Comparison of ENCODE assay signal across 10 mouse cellular contexts in genomic region chr7:24333304-24333986, GRCm38 (mm10). TPM values are rescaled to one million over a fixed set of nuclear protein-coding genes. Genes with fewer than 3 reads are reported as not detected.
DNase-seq lines count a peak whose midpoint lies in the region; ATAC-seq lines count a peak whose summit lies in the region.
"Had no signal": no experiment of that assay in that cellular context is flagged by ENCODE, and none has a peak within 500 bp of the region (broad histone marks: within the 10 kb centered on the region; RNA-seq: fewer than 3 reads in every experiment).

Gene Tescl, minus strand, starts transcription at chr7:24333936.

- H3K27ac ChIP-seq in forebrain, embryonic 10.5 days: no peak within 1 kb of the TSS
- H3K27ac ChIP-seq in forebrain, embryonic 15.5 days (replicated peaks): no peak within 1 kb of the TSS
- H3K27ac ChIP-seq in stomach, embryonic 16.5 days (ENCODE audit: low read length): no peak within 1 kb of the TSS

- H3K27me3 ChIP-seq in forebrain, embryonic 10.5 days (ENCODE audit: poor library complexity, severe bottlenecking): peaks cover 25% of the 10 kb centered on the region
- H3K27me3 ChIP-seq in forebrain, embryonic 15.5 days: peaks cover 17% of the 10 kb centered on the region
- H3K27me3 ChIP-seq in megakaryocyte, embryonic 14.5 days (replicated peaks): peaks cover 40% of the 10 kb centered on the region
- peaks cover 3% of the 10 kb centered on the region; the same call in 1 of the 2 replicates for H3K27me3 ChIP-seq in stomach, embryonic 16.5 days (ENCODE audit: control insufficient read depth, insufficient read depth, low read length)

- no peaks in the 10 kb centered on the region for H3K36me3 ChIP-seq in forebrain, embryonic 10.5 days (replicated peaks)
- H3K36me3 ChIP-seq in forebrain, embryonic 15.5 days: no peaks in the 10 kb centered on the region
- H3K36me3 ChIP-seq in megakaryocyte, embryonic 14.5 days (replicated peaks; ENCODE audit: low read length): no peaks in the 10 kb centered on the region
- H3K36me3 ChIP-seq in stomach, embryonic 16.5 days (ENCODE audit: control insufficient read depth, insufficient read depth, low read length): no peaks in the 10 kb centered on the region

- 0 out of 2 replicates have a peak within 1 kb of the TSS, but pooled peaks have one; percentile 1 for H3K4me3 ChIP-seq in forebrain, embryonic 10.5 days
- no peak within 1 kb of the TSS for H3K4me3 ChIP-seq in forebrain, embryonic 15.5 days
- H3K4me3 ChIP-seq in megakaryocyte, embryonic 14.5 days (replicated peaks): peak within 1 kb of the TSS; percentile 77
- H3K4me3 ChIP-seq in stomach, embryonic 16.5 days (replicated peaks; ENCODE audit: low read length): 0 out of 2 replicates have a peak within 1 kb of the TSS, but pooled peaks have one; percentile 11

- 46% methylated on average over 49 of the region's 49 CpGs for WGBS in forebrain, embryonic 10.5 days
- WGBS in forebrain, embryonic 15.5 days: 56% methylated on average over 49 of the region's 49 CpGs
- 37% methylated on average over 49 of the region's 49 CpGs for WGBS in stomach, embryonic 16.5 days

- ATAC-seq in forebrain, embryonic 15.5 days (replicated peaks): no peak
- no peak for ATAC-seq in megakaryocyte, adult 5-6 weeks (ENCODE audit: poor library complexity, severe bottlenecking)
- no peak for ATAC-seq in stomach, embryonic 16.5 days (ENCODE audit: insufficient read depth, low FRiP score)
- no peak for ATAC-seq in CD4-positive, CD25-positive, alpha-beta regulatory T cell, adult 4 months
- ATAC-seq: forebrain, embryonic 16.5 days had no signal

- DNase-seq in forebrain, embryonic 10.5 days (ENCODE audit: extremely low spot score, low spot score): no peak
- DNase-seq in kidney, postnatal 25 days: peak; percentile 6 to 43
- DNase-seq in spleen, postnatal 36 days (ENCODE audit: low spot score in 2 of 2): no peak

- H3K9me3 ChIP-seq in forebrain, embryonic 10.5 days: no peaks in the 10 kb centered on the region
- H3K9me3 ChIP-seq in forebrain, embryonic 15.5 days: no peaks in the 10 kb centered on the region
- H3K9me3 ChIP-seq in megakaryocyte, embryonic 14.5 days: peaks cover 13% of the 10 kb centered on the region
- H3K9me3 ChIP-seq in stomach, embryonic 16.5 days (replicated peaks; ENCODE audit: control insufficient read depth, low read length): no peaks in the 10 kb centered on the region

- H3K4me2 ChIP-seq in forebrain, embryonic 15.5 days (replicated peaks): no peak within 1 kb of the TSS
- peak within 1 kb of the TSS; percentile 35 for H3K4me2 ChIP-seq in stomach, embryonic 16.5 days (ENCODE audit: low read depth, low read length)

- H3K9ac ChIP-seq in forebrain, embryonic 15.5 days (replicated peaks): no peak within 1 kb of the TSS
- H3K9ac ChIP-seq in stomach, embryonic 16.5 days (ENCODE audit: low read length): 0 out of 2 replicates have a peak within 1 kb of the TSS, but pooled peaks have one; percentile 45

- H3K4me1 ChIP-seq in forebrain, embryonic 10.5 days: no peaks in the 10 kb centered on the region
- no peaks in the 10 kb centered on the region for H3K4me1 ChIP-seq in forebrain, embryonic 15.5 days
- H3K4me1 ChIP-seq in megakaryocyte, embryonic 14.5 days: peaks cover 17% of the 10 kb centered on the region
- no peaks in the 10 kb centered on the region for H3K4me1 ChIP-seq in stomach, embryonic 16.5 days (ENCODE audit: control insufficient read depth, insufficient read depth, low read length)

RNA-seq across cellular contexts. Expression of gene Tescl, which starts in this region (rescaled TPM):
- polyA plus RNA-seq in forebrain, embryonic 10.5 days (2016; fragmentation: Nextera tagmentation; extraction: Ambion mirVana): 0.17 TPM in 1 of 2 replicates, not detected in the other
- not detected in 2 replicates for polyA plus RNA-seq in forebrain, embryonic 15.5 days (2015; fragmentation: Nextera tagmentation; extraction: Ambion mirVana)
- not detected in 2 replicates for polyA plus RNA-seq in megakaryocyte, embryonic 14.5 days (2012; ENCODE audit: insufficient read depth, low replicate concordance)
- total RNA-seq in megakaryocyte, adult 5-6 weeks (2015): not detected in 2 replicates
- not detected in 2 replicates for total RNA-seq in megakaryocyte, adult 5-6 weeks (2017)
- polyA plus RNA-seq in stomach, embryonic 16.5 days (2015; fragmentation: Nextera tagmentation; extraction: Ambion mirVana): 0.15 TPM in 1 of 2 replicates, not detected in the other
- not detected for polyA plus RNA-seq in CD4-positive, CD25-positive, alpha-beta regulatory T cell, adult 4 months (2017; shearing (Covaris generic))
- total RNA-seq: layer of hippocampus, postnatal 10 days had no signal
- polyA plus RNA-seq: forebrain, embryonic 16.5 days had no signal

Comparison
In these comparisons a context has a peak if more than half of its experiments do, and no peak if none do; other contexts are left out.
1. DNase-seq: peak in kidney, postnatal 25 days (2 of 2); none in forebrain, embryonic 10.5 days (single experiment) and spleen, postnatal 36 days (0 of 2).